Mouse (Mus musculus) cerebellum, postnatal 14 days (tissue): Measurements from ENCODE around the gene Dnajc14.

Experiments
- DNase-seq, 2 experiments: peaks; one replicate each; pipeline ENCODE4 v3.0.0; 2021; ENCODE audit warnings: mixed read lengths in 2 of 2

The Dnajc14 gene

GRCm38 (mm10) chr10:128803771-128804270 is at the start of gene Dnajc14:
Gene Dnajc14 (plus strand): TSS chr10:128804062.
- DNase-seq = peak; percentile 78 to 80

GRCm38 (mm10) chr10:128772895-128773294 is 31.0 kb upstream of the Dnajc14 start:
- no peak for DNase-seq

GRCm38 (mm10) chr10:128773685-128774084 is 30.2 kb upstream of the Dnajc14 start:
- no peak for DNase-seq

GRCm38 (mm10) chr10:128778441-128778840 is 25.4 kb upstream of the Dnajc14 start:
- DNase-seq = no peak

- no peak for DNase-seq
Observed at GRCm38 (mm10) chr10:128779011-128779795, 24.7 kb upstream of the Dnajc14 start.

- no peak for DNase-seq
Observed at GRCm38 (mm10) chr10:128780200-128780599, 23.7 kb upstream of the Dnajc14 start.

GRCm38 (mm10) chr10:128790398-128791124 is 13.3 kb upstream of the Dnajc14 start, which contains the start of gene Mmp19:
Gene Mmp19 (plus strand): TSS chr10:128790910.
- no peak for DNase-seq

- no peak for DNase-seq
Observed at GRCm38 (mm10) chr10:128792041-128792440, 11.8 kb upstream of the Dnajc14 start.

GRCm38 (mm10) chr10:128793258-128793657 is 10.6 kb upstream of the Dnajc14 start:
- DNase-seq = no peak

GRCm38 (mm10) chr10:128794391-128794790 is 9.5 kb upstream of the Dnajc14 start:
- DNase-seq = no peak

GRCm38 (mm10) chr10:128795581-128795980 is 8.3 kb upstream of the Dnajc14 start:
- DNase-seq = peak in 1 of 2 experiments; percentile 37

- no peak for DNase-seq
Observed at GRCm38 (mm10) chr10:128798676-128799075, 5.2 kb upstream of the Dnajc14 start.

GRCm38 (mm10) chr10:128801981-128802495 is 1.8 kb upstream of the Dnajc14 start:
- DNase-seq = no peak

GRCm38 (mm10) chr10:128802956-128803355 is 906 bp upstream of the Dnajc14 start:
- DNase-seq = peak in 1 of 2 experiments; percentile 16

GRCm38 (mm10) chr10:128803361-128803760 is 501 bp upstream of the Dnajc14 start:
- peak in 1 of 2 experiments; percentile 16 for DNase-seq

- DNase-seq = peak; percentile 80 to 83
Observed at GRCm38 (mm10) chr10:128804271-128805091, 619 bp downstream of the Dnajc14 start, which contains the start of gene Tmem198b. Gene Tmem198b (minus strand): TSS chr10:128804370.

- peak; percentile 96 to 98 for DNase-seq
Observed at GRCm38 (mm10) chr10:128805092-128806000, 1.5 kb downstream of the Dnajc14 start.

- no peak for DNase-seq
Observed at GRCm38 (mm10) chr10:128806086-128806485, 2.2 kb downstream of the Dnajc14 start.

GRCm38 (mm10) chr10:128807018-128807417 is 3.2 kb downstream of the Dnajc14 start:
- DNase-seq = no peak

- DNase-seq = no peak
Observed at GRCm38 (mm10) chr10:128817033-128817432, 13.2 kb downstream of the Dnajc14 start, which contains the start of gene Sarnp. Gene Sarnp (plus strand): TSS chr10:128817333.

- DNase-seq = no peak
Observed at GRCm38 (mm10) chr10:128820217-128820616, 16.4 kb downstream of the Dnajc14 start.
